Mouse (Mus musculus) megakaryocyte, embryonic 14.5 days (primary cell): ENCODE measurements at regions not wholly inside any gene's neighbourhood (a gene's known extent, or its start where the extent isn't known, plus 50 kb on each side); places are given as distances from the start of the nearest gene placed in this dataset.

Experiments
- FLI1 ChIP-seq: IDR thresholded peaks from 2 replicates; pipeline ENCODE4 v1.6.1; 2012; ENCODE audit warnings: low read length, inconsistent platforms, mixed read lengths
- GATA1 ChIP-seq: IDR thresholded peaks from 3 replicates; pipeline ENCODE4 v1.6.1; 2012; ENCODE audit warnings: mixed read lengths, low read length, inconsistent platforms, borderline replicate concordance

- TF ChIP-seq GATA1 (no peak), FLI1 (no peak)
Measured at GRCm38 (mm10) chr17:63716161-63716560, 146.7 kb upstream of the Fer start.
